Mouse (Mus musculus) embryonic facial prominence, embryonic 12.5 days (tissue): ENCODE results near the gene Vsnl1. TPM values are rescaled to one million over a fixed set of nuclear protein-coding genes. Genes with fewer than 3 reads are reported as not detected.

ENCODE experiments used
- ATAC-seq: fragments of 200-750 bp; cut with Nextera tagmentation; 2 replicates; pipeline ENCODE4 v1.8.0; 2017; ENCODE audit not compliant: insufficient number of reproducible peaks, insufficient read depth, low FRiP score, low TSS enrichment
- H3K27ac ChIP-seq: fragments of 300-500 bp; sonication (generic); 2 replicates; pipeline ENCODE4 v1.5.1; 2016; ENCODE audit warnings: mild to moderate bottlenecking
- H3K27me3 ChIP-seq: fragments of 300-500 bp; sonication (generic); 2 replicates; pipeline ENCODE4 v1.6.1; 2016; ENCODE audit warnings: mild to moderate bottlenecking, moderate library complexity
- H3K36me3 ChIP-seq: fragments of 300-500 bp; sonication (generic); 2 replicates; pipeline ENCODE4 v1.6.1; 2016; ENCODE audit warnings: mild to moderate bottlenecking
- H3K4me1 ChIP-seq: fragments of 300-500 bp; sonication (generic); 2 replicates; pipeline ENCODE4 v1.6.1; 2016
- H3K4me2 ChIP-seq: fragments of 300-500 bp; sonication (generic); replicated peaks from 2 replicates; pipeline ENCODE4 v1.6.1; 2016; ENCODE audit warnings: mild to moderate bottlenecking, moderate library complexity
- H3K4me3 ChIP-seq: fragments of 300-500 bp; sonication (generic); 2 replicates; pipeline ENCODE4 v1.5.1; 2016; ENCODE audit warnings: mild to moderate bottlenecking
- H3K9ac ChIP-seq: fragments of 300-500 bp; sonication (generic); 2 replicates; pipeline ENCODE4 v1.6.1; 2016; ENCODE audit warnings: mild to moderate bottlenecking, moderate library complexity
- H3K9me3 ChIP-seq: fragments of 300-500 bp; sonication (generic); 2 replicates; pipeline ENCODE4 v1.6.1; 2016; ENCODE audit warnings: mild to moderate bottlenecking, moderate library complexity
- WGBS: fragments of 180-500 bp; shearing (Covaris S2); methylation state at CpG from one replicate; pipeline ENCODE4 v1.1.7; 2016; 5-methylcytosine and 5-hydroxymethylcytosine counted together
- polyA plus RNA-seq: library from polyadenylated mRNA; unstranded; fragments of >200 nt; fragmentation: Nextera tagmentation; extraction: Ambion mirVana; gene quantifications from 2 replicates; pipeline ENCODE4 v1.2.1, GENCODE M21; 2016

The Vsnl1 gene
- 1.1 and 2.2 TPM in 2 replicates for polyA plus RNA-seq

GRCm38 (mm10) chr12:11436497-11437265 lies at the start of gene Vsnl1:
Gene Vsnl1 (minus strand): TSS chr12:11436613.
- H3K4me1 ChIP-seq = peaks cover 8% of the 10 kb centered on the region; the same call in 1 of the 2 replicates
- H3K9me3 ChIP-seq = no peaks in the 10 kb centered on the region
- peak within 1 kb of the TSS; percentile 38 for H3K9ac ChIP-seq
- peak within 1 kb of the TSS; percentile 78 for H3K4me2 ChIP-seq
- 4% methylated on average over 34 of the region's 34 CpGs for WGBS
- H3K27ac ChIP-seq = no peak within 1 kb of the TSS
- no peaks in the 10 kb centered on the region for H3K36me3 ChIP-seq
- H3K4me3 ChIP-seq = peak within 1 kb of the TSS; percentile 39
- peak; percentile 93 for ATAC-seq
- peaks cover 14% of the 10 kb centered on the region for H3K27me3 ChIP-seq

- H3K4me2 ChIP-seq = peak overlapping the region; percentile 83
- no peaks in the 10 kb centered on the region for H3K9me3 ChIP-seq
- WGBS = 61% methylated on average over 4 of the region's 4 CpGs
- peak overlapping the region; percentile 60; the same call in 1 of the 2 replicates for H3K4me3 ChIP-seq
- H3K27me3 ChIP-seq = no peaks in the 10 kb centered on the region
- no peaks in the 10 kb centered on the region for H3K4me1 ChIP-seq
- H3K36me3 ChIP-seq = no peaks in the 10 kb centered on the region
- ATAC-seq = no peak
- H3K9ac ChIP-seq = no peak overlapping the region
- H3K27ac ChIP-seq = no peak overlapping the region
Measured at GRCm38 (mm10) chr12:11456632-11457031, 20.2 kb upstream of the Vsnl1 start.

- H3K27me3 ChIP-seq = no peaks in the 10 kb centered on the region
- WGBS = 4% methylated on average over 11 of the region's 11 CpGs
- peak overlapping the region; percentile 63 for H3K9ac ChIP-seq
- H3K36me3 ChIP-seq = no peaks in the 10 kb centered on the region
- H3K27ac ChIP-seq = no peak overlapping the region
- H3K9me3 ChIP-seq = no peaks in the 10 kb centered on the region
- peak; percentile 63 for ATAC-seq
- H3K4me1 ChIP-seq = no peaks in the 10 kb centered on the region
- H3K4me2 ChIP-seq = peak overlapping the region; percentile 83
- peak overlapping the region; percentile 60 for H3K4me3 ChIP-seq
Measured at GRCm38 (mm10) chr12:11456213-11456612, 19.8 kb upstream of the Vsnl1 start.

DNA sequence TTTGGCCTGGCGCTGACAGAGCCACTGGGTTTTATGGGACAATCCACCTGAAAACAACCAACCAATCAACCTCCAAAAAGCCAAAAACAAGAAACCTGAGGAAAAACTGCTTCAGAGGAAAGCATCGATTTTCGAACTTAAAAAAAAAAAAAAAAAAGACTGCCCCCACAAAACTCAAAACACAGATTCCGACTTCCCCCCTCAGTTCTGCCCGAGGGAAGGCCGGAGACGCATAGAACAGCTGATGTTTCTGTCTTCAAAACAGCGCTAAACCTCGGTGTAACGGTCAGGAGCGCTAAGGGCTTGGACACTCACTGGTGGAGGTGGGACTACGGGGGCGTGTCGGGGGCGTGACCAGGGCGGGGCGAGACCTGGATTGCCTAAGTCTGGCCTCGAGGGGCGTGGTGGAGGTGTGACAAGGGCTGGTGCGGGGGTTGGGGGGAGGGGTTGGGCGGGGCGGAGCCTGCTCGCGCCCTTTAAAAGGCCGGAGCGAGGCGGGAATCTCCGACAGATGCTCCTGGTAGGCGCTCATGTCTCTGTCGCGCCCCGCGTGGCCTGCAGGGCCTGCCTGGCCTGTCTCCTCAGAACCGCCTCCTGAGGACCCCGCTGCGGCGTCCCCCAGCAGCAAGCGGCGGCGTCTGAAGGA lies 19.3 kb upstream of the Vsnl1 start, which contains the start of gene Rad51ap2:
TSS of gene Rad51ap2 (plus strand) at position 531 of the 646 bp plus-strand sequence.
- ATAC-seq = peak; percentile 97
- Histone ChIP-seq H3K9ac (peak within 1 kb of the TSS; percentile 63), H3K4me3 (peak within 1 kb of the TSS; percentile 60), H3K9me3 (no peaks in the 10 kb centered on the region), H3K4me2 (peak within 1 kb of the TSS; percentile 83), H3K27ac (no peak within 1 kb of the TSS), H3K27me3 (no peaks in the 10 kb centered on the region), H3K4me1 (no peaks in the 10 kb centered on the region), H3K36me3 (no peaks in the 10 kb centered on the region)
- WGBS = 1% methylated on average over 40 of the region's 40 CpGs

- WGBS = 59% methylated on average over 5 of the region's 5 CpGs
- no peak for ATAC-seq
- Histone ChIP-seq H3K4me3 (no peak overlapping the region), H3K4me1 (no peaks in the 10 kb centered on the region), H3K27ac (no peak overlapping the region), H3K27me3 (no peaks in the 10 kb centered on the region), H3K9ac (no peak overlapping the region), H3K36me3 (no peaks in the 10 kb centered on the region), H3K9me3 (no peaks in the 10 kb centered on the region), H3K4me2 (no peak overlapping the region)
Measured at GRCm38 (mm10) chr12:11454146-11454545, 17.7 kb upstream of the Vsnl1 start.

DNA sequence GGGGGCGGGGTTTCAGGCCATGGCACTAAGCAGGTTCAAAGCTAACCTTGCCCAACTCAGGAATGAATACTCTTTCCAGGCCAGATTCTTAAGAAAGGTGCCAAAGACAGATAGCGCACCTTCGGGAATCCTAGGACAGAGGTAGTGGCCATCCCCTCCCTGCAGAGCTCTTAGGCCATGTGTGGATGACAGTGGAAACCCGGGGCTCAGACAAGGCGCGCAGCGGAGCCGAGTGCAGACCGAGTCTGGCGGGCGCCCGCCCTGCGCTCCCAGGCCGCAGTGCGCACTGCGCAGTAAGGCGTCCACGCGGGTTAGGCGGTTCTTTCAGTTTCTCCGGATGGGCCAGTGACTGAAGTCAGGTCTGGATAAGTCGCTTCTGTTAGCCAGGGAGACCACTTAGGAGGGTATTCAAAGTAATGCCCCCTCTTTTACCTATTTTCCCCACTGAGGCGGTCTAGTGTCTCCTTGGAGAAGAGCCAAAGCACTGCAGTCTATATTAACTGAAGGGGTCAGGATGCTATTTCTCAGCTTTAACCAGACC lies 1.6 kb upstream of the Vsnl1 start:
- Histone ChIP-seq H3K4me1 (peaks cover 8% of the 10 kb centered on the region; the same call in 1 of the 2 replicates), H3K27me3 (peaks cover 14% of the 10 kb centered on the region), H3K27ac (no peak overlapping the region), H3K4me3 (peak overlapping the region; percentile 17), H3K36me3 (no peaks in the 10 kb centered on the region), H3K4me2 (peak overlapping the region; percentile 78), H3K9me3 (no peaks in the 10 kb centered on the region), H3K9ac (no peak overlapping the region)
- 0 out of 2 replicates have a peak, but pooled peaks have one; percentile 18 for ATAC-seq
- 14% methylated on average over 23 of the region's 23 CpGs for WGBS

DNA sequence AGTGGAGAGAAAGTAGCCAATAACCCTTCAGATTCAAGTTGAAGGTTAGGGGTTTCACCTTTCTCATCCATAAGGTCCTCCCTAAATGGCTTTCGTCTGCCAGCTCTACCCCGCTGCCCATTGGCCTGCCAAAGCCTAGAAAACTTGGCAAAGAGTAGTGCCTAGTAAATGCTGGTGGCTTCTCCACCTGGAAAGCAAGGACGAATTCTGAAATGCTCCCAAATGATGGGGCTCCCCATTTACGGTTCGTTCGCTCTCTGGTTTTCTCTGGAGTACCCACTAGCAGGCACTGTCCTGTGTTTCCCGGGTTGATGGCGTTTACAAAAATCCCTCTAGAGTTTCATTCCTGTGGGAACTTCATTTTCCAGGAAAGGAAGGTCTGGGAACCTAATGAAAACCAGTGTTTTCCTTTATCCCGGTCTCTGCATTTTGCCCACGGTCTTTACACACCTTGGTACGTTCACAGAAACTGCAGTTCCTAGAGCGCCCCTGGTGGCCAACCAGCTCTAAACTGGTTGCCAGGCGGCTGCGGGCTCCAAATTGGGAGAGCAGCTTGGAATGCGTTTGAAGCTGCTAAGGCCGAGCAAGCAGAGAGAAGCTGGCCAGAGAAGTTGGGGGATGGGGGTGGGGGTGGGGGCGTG lies 973 bp upstream of the Vsnl1 start:
- Histone ChIP-seq H3K36me3 (no peaks in the 10 kb centered on the region), H3K27me3 (peaks cover 14% of the 10 kb centered on the region), H3K9me3 (no peaks in the 10 kb centered on the region), H3K4me2 (peak overlapping the region; percentile 78), H3K4me3 (peak overlapping the region; percentile 17; the same call in 1 of the 2 replicates), H3K9ac (no peak overlapping the region), H3K4me1 (peaks cover 8% of the 10 kb centered on the region; the same call in 1 of the 2 replicates), H3K27ac (no peak overlapping the region)
- no peak for ATAC-seq
- WGBS = 16% methylated on average over 17 of the region's 17 CpGs

GRCm38 (mm10) chr12:11436023-11436350 lies 426 bp downstream of the Vsnl1 start:
- no peak overlapping the region for H3K9ac ChIP-seq
- peaks cover 14% of the 10 kb centered on the region for H3K27me3 ChIP-seq
- no peaks in the 10 kb centered on the region for H3K36me3 ChIP-seq
- no peak for ATAC-seq
- H3K27ac ChIP-seq = no peak overlapping the region
- WGBS = 3% methylated on average over 12 of the region's 12 CpGs
- H3K9me3 ChIP-seq = no peaks in the 10 kb centered on the region
- peak overlapping the region; percentile 78 for H3K4me2 ChIP-seq
- H3K4me1 ChIP-seq = peaks cover 8% of the 10 kb centered on the region; the same call in 1 of the 2 replicates
- peak overlapping the region; percentile 39 for H3K4me3 ChIP-seq

- H3K9me3 ChIP-seq = no peaks in the 10 kb centered on the region
- peak overlapping the region; percentile 78 for H3K4me2 ChIP-seq
- ATAC-seq = no peak
- H3K9ac ChIP-seq = no peak overlapping the region
- no peaks in the 10 kb centered on the region for H3K36me3 ChIP-seq
- H3K27me3 ChIP-seq = peaks cover 14% of the 10 kb centered on the region
- H3K4me3 ChIP-seq = peak overlapping the region; percentile 39
- no peak overlapping the region for H3K27ac ChIP-seq
- WGBS = 6% methylated on average over 15 of the region's 15 CpGs
- H3K4me1 ChIP-seq = peaks cover 8% of the 10 kb centered on the region; the same call in 1 of the 2 replicates
Measured at GRCm38 (mm10) chr12:11435246-11436022, 979 bp downstream of the Vsnl1 start.

DNA sequence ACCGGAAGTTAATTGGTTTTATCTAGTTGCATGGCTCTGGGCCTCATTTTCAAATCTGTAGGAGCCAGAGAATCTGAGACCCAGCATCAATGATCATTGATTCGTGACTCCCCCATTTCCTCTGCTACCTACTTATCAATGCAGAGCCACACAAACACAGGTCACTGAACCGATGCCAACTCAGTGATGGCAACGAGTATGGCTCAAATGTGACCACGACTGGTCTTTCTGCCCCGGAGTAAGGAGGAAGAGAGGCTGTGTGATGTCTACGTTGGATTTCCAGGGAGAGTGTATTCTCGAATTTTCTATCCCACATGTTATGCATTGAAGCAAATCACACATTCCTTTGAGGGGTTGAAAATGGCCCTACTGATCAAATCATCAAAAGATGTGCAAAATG lies 2.0 kb downstream of the Vsnl1 start:
- Histone ChIP-seq H3K27me3 (peaks cover 14% of the 10 kb centered on the region), H3K4me1 (peaks cover 8% of the 10 kb centered on the region; the same call in 1 of the 2 replicates), H3K4me3 (no peak overlapping the region), H3K9me3 (no peaks in the 10 kb centered on the region), H3K4me2 (no peak overlapping the region), H3K9ac (no peak overlapping the region), H3K36me3 (no peaks in the 10 kb centered on the region), H3K27ac (no peak overlapping the region)
- no peak for ATAC-seq
- WGBS = 76% methylated on average over 8 of the region's 8 CpGs

- ATAC-seq = no peak
- peaks cover 8% of the 10 kb centered on the region; the same call in 1 of the 2 replicates for H3K4me1 ChIP-seq
- H3K4me2 ChIP-seq = no peak overlapping the region
- H3K9me3 ChIP-seq = no peaks in the 10 kb centered on the region
- H3K4me3 ChIP-seq = no peak overlapping the region
- no peaks in the 10 kb centered on the region for H3K36me3 ChIP-seq
- H3K9ac ChIP-seq = no peak overlapping the region
- peaks cover 14% of the 10 kb centered on the region for H3K27me3 ChIP-seq
- no peak overlapping the region for H3K27ac ChIP-seq
- WGBS = 38% methylated on average over 1 of the region's 1 CpGs
Measured at GRCm38 (mm10) chr12:11433716-11434115, 2.7 kb downstream of the Vsnl1 start.
